Mouse (Mus musculus): ENCODE measurements around the gene Ptges3l. TPM values are rescaled to one million over a fixed set of nuclear protein-coding genes. Genes with fewer than 3 reads are reported as not detected.

Gene Ptges3l
- 20.4 and 24.3 TPM in 2 replicates for polyA plus RNA-seq (2015; fragmentation: Nextera tagmentation; extraction: Ambion mirVana)

DNA sequence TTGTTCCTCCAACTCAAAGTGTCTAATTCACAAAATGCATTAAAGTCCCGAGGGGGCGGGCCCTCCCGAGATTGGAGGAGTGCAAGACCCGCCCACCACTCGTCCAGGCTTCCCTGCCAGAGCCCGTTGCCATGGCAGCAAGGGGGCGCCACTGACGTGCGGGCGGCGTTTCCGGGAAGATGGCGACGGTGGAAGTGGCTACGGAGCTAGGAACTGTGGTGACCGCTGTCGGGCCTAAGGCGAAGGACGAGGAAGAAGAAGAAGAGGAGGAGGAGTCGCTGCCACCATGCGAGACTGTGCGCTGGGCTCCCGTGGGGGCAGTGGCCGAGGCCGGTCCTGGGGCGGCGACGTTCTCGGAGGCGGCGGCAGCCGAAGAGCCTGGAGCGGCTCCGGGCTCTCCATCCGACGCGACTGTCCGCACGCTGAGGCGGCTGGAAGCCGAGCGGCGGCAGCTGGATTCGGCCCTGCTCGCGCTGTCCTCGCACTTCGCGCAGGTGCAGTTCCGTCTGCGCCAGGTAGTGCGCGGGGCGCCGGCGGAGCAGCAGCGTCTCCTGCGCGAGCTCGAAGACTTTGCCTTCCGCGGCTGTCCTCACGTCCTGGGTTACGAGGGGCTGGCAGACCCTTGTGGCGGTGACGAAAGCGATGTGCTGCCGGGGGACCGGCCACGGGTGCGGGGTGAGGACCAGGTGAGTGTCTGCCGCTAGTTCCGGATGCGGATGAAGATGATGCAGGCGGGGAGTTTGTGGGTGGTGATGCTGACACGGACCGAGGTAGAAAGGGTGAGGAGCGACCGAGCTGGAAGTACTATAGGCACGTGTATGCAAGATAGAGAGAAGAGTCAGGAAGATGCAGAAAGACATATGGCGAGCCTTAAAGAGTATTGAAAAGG, at the start of gene Ptges3l, which contains the start of gene Rundc1:
Gene Ptges3l (minus strand): TSS at position 409 of the 889 bp plus-strand sequence.
Gene Rundc1 (plus strand): TSS at position 161 of the 889 bp plus-strand sequence.

GRCm38 (mm10) chr11:101465869-101466551, 40.9 kb upstream of the Ptges3l start, which contains the start of gene Vat1:
Gene Vat1, minus strand, starts transcription at chr11:101466230.

GRCm38 (mm10) chr11:101464211-101465100, 39.3 kb upstream of the Ptges3l start, which contains the start of gene Rnd2:
Gene Rnd2, plus strand, starts transcription at chr11:101464999.

DNA sequence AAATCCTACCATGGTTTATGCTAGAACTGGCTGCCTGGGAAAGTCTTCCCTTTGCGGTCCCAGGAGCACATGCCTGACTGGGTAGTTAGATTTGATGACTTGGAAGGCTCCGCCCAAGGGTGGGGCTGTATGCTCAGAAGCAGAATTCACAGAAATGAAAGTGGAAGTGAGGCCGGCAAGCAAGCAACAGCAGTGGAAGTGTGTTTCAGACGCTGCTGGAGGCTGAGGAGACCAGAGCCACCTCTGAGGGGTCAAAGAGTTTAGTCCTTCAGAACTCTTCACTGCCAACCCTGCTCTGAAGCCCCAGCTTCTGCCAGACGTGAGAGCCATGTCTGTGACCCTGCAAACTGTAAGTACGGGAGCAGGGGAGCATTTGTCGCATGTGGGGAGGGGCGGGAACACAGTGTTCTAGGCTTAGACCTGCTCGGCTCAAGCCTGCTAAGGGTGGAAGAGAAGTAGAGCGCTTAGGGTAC, 23.2 kb upstream of the Ptges3l start, which contains the start of gene Ifi35:
Gene Ifi35 (plus strand): TSS at position 134 of the 473 bp plus-strand sequence.

DNA sequence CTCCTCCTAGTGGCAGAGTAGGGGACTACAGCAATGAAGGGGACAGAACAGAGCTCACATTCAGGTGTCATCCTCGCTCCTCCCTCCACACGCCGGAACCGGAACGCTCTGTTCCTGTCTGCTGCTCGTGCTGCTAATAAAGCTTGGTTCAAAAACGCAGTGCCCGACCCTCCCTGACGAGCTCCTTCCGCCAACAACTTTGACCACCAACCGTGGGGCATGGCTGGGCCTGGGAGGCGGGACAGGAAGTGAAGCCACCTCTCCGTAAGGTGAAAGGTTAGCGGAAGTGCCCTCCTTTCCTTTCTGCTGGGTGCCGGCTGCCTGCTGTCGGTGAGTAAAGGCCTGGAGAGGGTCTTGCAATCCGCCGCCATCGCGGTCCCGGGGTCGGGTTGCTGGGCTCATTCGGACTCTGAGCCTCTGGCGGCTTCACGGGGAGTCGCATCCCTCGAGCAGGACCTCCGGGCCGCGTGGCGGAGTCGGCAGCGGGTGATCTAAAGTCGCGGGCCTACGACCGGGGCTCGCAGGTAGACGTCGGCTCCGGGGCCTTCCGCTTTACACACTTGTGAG, 17.1 kb upstream of the Ptges3l start, which contains the start of gene Rpl27:
Gene Rpl27 (plus strand): TSS at position 172 of the 567 bp plus-strand sequence.

DNA sequence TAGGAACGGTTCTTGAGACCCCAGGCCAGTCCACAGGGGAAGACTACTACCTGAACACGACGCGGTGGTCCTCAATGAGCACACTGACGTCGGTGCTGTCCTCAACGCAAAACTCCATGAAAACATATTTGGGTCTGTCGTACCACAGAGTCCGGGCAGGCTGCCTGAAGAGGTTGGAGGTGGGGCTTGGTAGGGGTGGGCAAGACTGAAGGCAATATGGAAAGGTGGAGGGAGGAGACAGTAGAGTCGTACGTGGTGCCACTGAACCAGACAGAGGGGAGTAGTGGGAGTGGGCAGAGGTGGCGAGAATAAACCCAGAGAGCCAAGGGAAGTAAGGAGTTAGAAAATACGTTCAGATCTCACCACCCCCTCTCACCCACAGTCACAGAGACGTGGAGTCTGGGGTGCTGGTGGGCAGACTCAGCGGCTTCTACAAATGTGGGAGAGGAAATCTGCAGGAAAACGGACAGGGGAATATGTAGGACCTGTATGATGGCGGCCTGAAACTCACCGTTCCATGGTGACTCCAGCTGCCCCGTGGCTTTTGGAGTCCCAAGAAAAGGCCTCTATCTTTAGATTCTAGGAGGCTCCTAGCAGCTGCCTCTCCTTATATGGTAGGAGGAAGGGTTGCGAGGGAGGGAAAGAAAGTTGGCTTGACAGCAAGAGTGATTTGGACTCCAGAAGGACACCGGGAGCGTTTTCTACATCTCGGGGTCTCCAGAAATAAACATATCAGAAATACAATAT, 855 bp downstream of the Ptges3l start, which contains the start of gene Gm27029:
Gene Gm27029 (minus strand): TSS at position 692 of the 747 bp plus-strand sequence.

GRCm38 (mm10) chr11:101417101-101417855, 7.9 kb downstream of the Ptges3l start, which contains the start of gene Aarsd1:
Gene Aarsd1, minus strand, starts transcription at chr11:101417615.

Small RNA genes lying within 50 kb of the gene (microRNA-seq; reads per million reads assigned to microRNA genes)
- not detected for gene Mir6929

Other genes starting within 250 kb of the Ptges3l start
- 0.14 and 0.24 TPM in 2 replicates for gene Ccr10, start 249.9 kb downstream of the Ptges3l start, polyA plus RNA-seq (2015; fragmentation: Nextera tagmentation; extraction: Ambion mirVana)
- 10.8 and 11.8 TPM in 2 replicates for gene Ezh1, start 198.9 kb downstream of the Ptges3l start, polyA plus RNA-seq (2015; fragmentation: Nextera tagmentation; extraction: Ambion mirVana)
- gene Ramp2, start 179.3 kb downstream of the Ptges3l start, polyA plus RNA-seq (2015; fragmentation: Nextera tagmentation; extraction: Ambion mirVana) = 49.3 and 59.1 TPM in 2 replicates
- 102 and 109 TPM in 2 replicates for gene Vps25, start 171.6 kb downstream of the Ptges3l start, polyA plus RNA-seq (2015; fragmentation: Nextera tagmentation; extraction: Ambion mirVana)
- 1.3 and 2.3 TPM in 2 replicates for gene Wnk4, start 164.8 kb downstream of the Ptges3l start, polyA plus RNA-seq (2015; fragmentation: Nextera tagmentation; extraction: Ambion mirVana)
- gene Cntd1, start 146.3 kb downstream of the Ptges3l start, polyA plus RNA-seq (2015; fragmentation: Nextera tagmentation; extraction: Ambion mirVana) = 0.35 and 0.41 TPM in 2 replicates
- gene Coa3, start 146.2 kb downstream of the Ptges3l start, polyA plus RNA-seq (2015; fragmentation: Nextera tagmentation; extraction: Ambion mirVana) = 170 and 173 TPM in 2 replicates
- 107 and 110 TPM in 2 replicates for gene Becn1, start 123.0 kb downstream of the Ptges3l start, polyA plus RNA-seq (2015; fragmentation: Nextera tagmentation; extraction: Ambion mirVana)
- 61.2 and 66.0 TPM in 2 replicates for gene Psme3, start 109.1 kb downstream of the Ptges3l start, polyA plus RNA-seq (2015; fragmentation: Nextera tagmentation; extraction: Ambion mirVana)
- 0.31 and 0.41 TPM in 2 replicates for gene Aoc2, start 100.3 kb downstream of the Ptges3l start, polyA plus RNA-seq (2015; fragmentation: Nextera tagmentation; extraction: Ambion mirVana)
- 16.2 and 16.9 TPM in 2 replicates for gene Aoc3, start 94.7 kb downstream of the Ptges3l start, polyA plus RNA-seq (2015; fragmentation: Nextera tagmentation; extraction: Ambion mirVana)
- 0.23 TPM in 2 replicates for gene G6pc, start 57.8 kb downstream of the Ptges3l start, polyA plus RNA-seq (2015; fragmentation: Nextera tagmentation; extraction: Ambion mirVana)
- 22.9 and 26.4 TPM in 2 replicates for gene Aarsd1, start 7.7 kb downstream of the Ptges3l start, polyA plus RNA-seq (2015; fragmentation: Nextera tagmentation; extraction: Ambion mirVana)
- 4.0 and 5.9 TPM in 2 replicates for gene Gm27029, start 537 bp downstream of the Ptges3l start, polyA plus RNA-seq (2015; fragmentation: Nextera tagmentation; extraction: Ambion mirVana)
- gene Rundc1, start 248 bp downstream of the Ptges3l start, polyA plus RNA-seq (2015; fragmentation: Nextera tagmentation; extraction: Ambion mirVana) = 10.5 and 11.5 TPM in 2 replicates
- 267 and 271 TPM in 2 replicates for gene Rpl27, start 17.0 kb upstream of the Ptges3l start, polyA plus RNA-seq (2015; fragmentation: Nextera tagmentation; extraction: Ambion mirVana)
- 35.7 and 39.5 TPM in 2 replicates for gene Ifi35, start 23.1 kb upstream of the Ptges3l start, polyA plus RNA-seq (2015; fragmentation: Nextera tagmentation; extraction: Ambion mirVana)
- gene Rnd2, start 39.7 kb upstream of the Ptges3l start, polyA plus RNA-seq (2015; fragmentation: Nextera tagmentation; extraction: Ambion mirVana) = 7.1 and 8.2 TPM in 2 replicates
- gene Vat1, start 40.9 kb upstream of the Ptges3l start, polyA plus RNA-seq (2015; fragmentation: Nextera tagmentation; extraction: Ambion mirVana) = 80.4 and 88.7 TPM in 2 replicates
- gene Brca1, start 126.6 kb upstream of the Ptges3l start, polyA plus RNA-seq (2015; fragmentation: Nextera tagmentation; extraction: Ambion mirVana) = 2.2 and 2.7 TPM in 2 replicates
- gene Nbr1, start 126.8 kb upstream of the Ptges3l start, polyA plus RNA-seq (2015; fragmentation: Nextera tagmentation; extraction: Ambion mirVana) = 36.2 and 36.7 TPM in 2 replicates
- gene Tmem106a, start 156.9 kb upstream of the Ptges3l start, polyA plus RNA-seq (2015; fragmentation: Nextera tagmentation; extraction: Ambion mirVana) = 16.5 and 19.3 TPM in 2 replicates
- not detected in 2 replicates for gene Gm11634, start 173.9 kb upstream of the Ptges3l start, polyA plus RNA-seq (2015; fragmentation: Nextera tagmentation; extraction: Ambion mirVana)
- gene Rdm1, start 201.9 kb upstream of the Ptges3l start, polyA plus RNA-seq (2015; fragmentation: Nextera tagmentation; extraction: Ambion mirVana) = 23.8 and 26.2 TPM in 2 replicates
- gene Arl4d, start 240.2 kb upstream of the Ptges3l start, polyA plus RNA-seq (2015; fragmentation: Nextera tagmentation; extraction: Ambion mirVana) = 31.7 and 40.2 TPM in 2 replicates

Data from urinary bladder, postnatal 0 days (tissue).